In the genomic region with DNA sequence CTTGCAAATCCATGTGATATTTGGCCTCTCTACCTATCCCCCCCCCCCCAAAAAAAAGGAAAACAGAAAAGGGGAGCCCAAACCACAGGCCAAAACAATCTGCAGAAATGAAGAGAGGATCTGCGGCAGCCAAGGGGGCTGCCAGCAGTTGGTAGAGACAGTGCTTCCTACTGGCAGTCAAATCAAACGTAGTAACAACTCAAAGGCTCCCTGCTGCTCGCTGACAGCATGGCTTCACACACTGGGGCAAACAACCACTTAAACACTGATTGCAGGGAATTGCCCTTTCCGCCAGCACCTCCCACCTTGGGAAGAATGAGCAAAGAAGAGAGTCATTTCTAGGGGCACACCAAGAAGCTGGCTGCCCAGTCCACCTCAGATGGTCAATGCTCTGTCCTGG, we compare ENCODE assay signal across 26 mouse cellular contexts.
DNase-seq lines count a peak whose midpoint lies in the region; ATAC-seq and TF ChIP-seq lines count a peak whose summit lies in the region.
"Had no signal": no experiment of that assay in that cellular context is flagged by ENCODE, and none has a peak within 500 bp of the region (broad histone marks: within the 10 kb centered on the region; RNA-seq: fewer than 3 reads in every experiment).

No protein-coding gene starts in this region.

- TF ChIP-seq EP300 in heart, postnatal 0 days (IDR thresholded peaks at IDR 0.05; ENCODE audit: low read depth), result no peak

- peaks cover 3% of the 10 kb centered on the region; the same call in 1 of the 2 replicates for H3K27me3 ChIP-seq in forebrain, embryonic 12.5 days
- H3K27me3 ChIP-seq in forebrain, embryonic 16.5 days (replicated peaks; ENCODE audit: control insufficient read depth, insufficient read depth, low read length), result no peaks in the 10 kb centered on the region; the same call in 1 of the 2 replicates
- H3K27me3 ChIP-seq in heart, embryonic 10.5 days (ENCODE audit: insufficient read depth, poor library complexity, severe bottlenecking), result no peaks in the 10 kb centered on the region
- no peaks in the 10 kb centered on the region for H3K27me3 ChIP-seq in heart, postnatal 0 days (ENCODE audit: control insufficient read depth, insufficient read depth, low read length)
- H3K27me3 ChIP-seq: CH12.LX; heart, embryonic 15.5 days; hindbrain, embryonic 12.5 days; hindbrain, embryonic 15.5 days had no signal

- H3K4me1 ChIP-seq in forebrain, embryonic 12.5 days, result peaks cover 19% of the 10 kb centered on the region
- H3K4me1 ChIP-seq in forebrain, embryonic 16.5 days (replicated peaks; ENCODE audit: control insufficient read depth, insufficient read depth, low read length), result peaks cover 14% of the 10 kb centered on the region
- H3K4me1 ChIP-seq in heart, embryonic 10.5 days, result peaks cover 8% of the 10 kb centered on the region
- peaks cover 9% of the 10 kb centered on the region for H3K4me1 ChIP-seq in heart, postnatal 0 days (ENCODE audit: control insufficient read depth, insufficient read depth)
- H3K4me1 ChIP-seq: embryonic facial prominence, embryonic 13.5 days had no signal

- 15% methylated on average over 4 of the region's 4 CpGs for WGBS in forebrain, embryonic 12.5 days
- 18% methylated on average over 4 of the region's 4 CpGs for WGBS in forebrain, embryonic 16.5 days
- WGBS in heart, embryonic 10.5 days, result 20% methylated on average over 4 of the region's 4 CpGs
- 27% methylated on average over 4 of the region's 4 CpGs for WGBS in heart, postnatal 0 days

- TF ChIP-seq CTCF in heart, postnatal 0 days (IDR thresholded peaks at IDR 0.05; ENCODE audit: low read depth), result no peak

- no peak overlapping the region for H3K27ac ChIP-seq in forebrain, embryonic 12.5 days
- no peak overlapping the region for H3K27ac ChIP-seq in forebrain, embryonic 16.5 days (ENCODE audit: low read length)
- no peak overlapping the region for H3K27ac ChIP-seq in heart, embryonic 10.5 days
- H3K27ac ChIP-seq in heart, postnatal 0 days (ENCODE audit: low read depth), result no peak overlapping the region
- H3K27ac ChIP-seq: embryonic facial prominence, embryonic 10.5 days; embryonic facial prominence, embryonic 13.5 days; heart, embryonic 15.5 days; hindbrain, embryonic 12.5 days; hindbrain, embryonic 15.5 days had no signal

- H3K9ac ChIP-seq in forebrain, embryonic 12.5 days, result no peak overlapping the region
- H3K9ac ChIP-seq in forebrain, embryonic 16.5 days (replicated peaks; ENCODE audit: low read depth, low read length), result no peak overlapping the region
- no peak overlapping the region for H3K9ac ChIP-seq in heart, postnatal 0 days (replicated peaks; ENCODE audit: low read depth, low read length)
- H3K9ac ChIP-seq: embryonic facial prominence, embryonic 13.5 days; heart, embryonic 15.5 days; hindbrain, embryonic 12.5 days; hindbrain, embryonic 15.5 days had no signal

- ATAC-seq in forebrain, embryonic 12.5 days (ENCODE audit: low FRiP score), result peak; percentile 39; the same call in 1 of the 2 replicates
- ATAC-seq in forebrain, embryonic 16.5 days, result no peak
- ATAC-seq in heart, postnatal 0 days (ENCODE audit: insufficient read depth, low read depth), result no peak
- ATAC-seq: activated CD4-positive, CD25-positive, alpha-beta regulatory T cell, adult 4 months; intestine, postnatal 0 days had no signal

- peak; percentile 62 for DNase-seq in heart, adult 11 months
- DNase-seq in heart, embryonic 10.5 days (ENCODE audit: low spot score), result no peak
- DNase-seq in heart, postnatal 0 days (ENCODE audit: low spot score), result peak; percentile 27
- no peak for DNase-seq in heart, postnatal 4 days
- DNase-seq in right cerebral cortex, postnatal 14 days, result no peak
- DNase-seq: adrenal gland, adult 8-10 months; adrenal gland, postnatal 25 days; B cell, adult 2 months; cerebellum, adult 18-20 months; cerebellum, adult 9-11 months; cerebellum, postnatal 36 days; embryo, embryonic 11 days; gastrocnemius, postnatal 25 days; heart, postnatal 14 days; kidney, adult 2 months had no signal

- no peak overlapping the region; the same call in 1 of the 2 replicates for H3K4me2 ChIP-seq in forebrain, embryonic 12.5 days
- no peak overlapping the region for H3K4me2 ChIP-seq in forebrain, embryonic 16.5 days (ENCODE audit: low read length)
- no peak overlapping the region for H3K4me2 ChIP-seq in heart, postnatal 0 days (ENCODE audit: low read depth, low read length)
- H3K4me2 ChIP-seq: embryonic facial prominence, embryonic 13.5 days; heart, embryonic 15.5 days; hindbrain, embryonic 12.5 days; hindbrain, embryonic 15.5 days had no signal

- no peaks in the 10 kb centered on the region for H3K36me3 ChIP-seq in forebrain, embryonic 12.5 days (replicated peaks)
- no peaks in the 10 kb centered on the region for H3K36me3 ChIP-seq in forebrain, embryonic 16.5 days (ENCODE audit: control insufficient read depth, insufficient read depth)
- H3K36me3 ChIP-seq in heart, embryonic 10.5 days, result no peaks in the 10 kb centered on the region
- H3K36me3 ChIP-seq in heart, postnatal 0 days (replicated peaks; ENCODE audit: control insufficient read depth, insufficient read depth, low read length), result no peaks in the 10 kb centered on the region
- H3K36me3 ChIP-seq: embryonic facial prominence, embryonic 10.5 days; embryonic facial prominence, embryonic 13.5 days; heart, embryonic 15.5 days; hindbrain, embryonic 12.5 days; hindbrain, embryonic 15.5 days had no signal

- no peaks in the 10 kb centered on the region for H3K9me3 ChIP-seq in forebrain, embryonic 12.5 days
- no peaks in the 10 kb centered on the region for H3K9me3 ChIP-seq in forebrain, embryonic 16.5 days (ENCODE audit: control insufficient read depth, low read length)
- H3K9me3 ChIP-seq in heart, embryonic 10.5 days, result no peaks in the 10 kb centered on the region
- H3K9me3 ChIP-seq in heart, postnatal 0 days (replicated peaks; ENCODE audit: control insufficient read depth, low read length), result no peaks in the 10 kb centered on the region
- H3K9me3 ChIP-seq: embryonic facial prominence, embryonic 10.5 days; embryonic facial prominence, embryonic 13.5 days; heart, embryonic 15.5 days; hindbrain, embryonic 12.5 days; hindbrain, embryonic 15.5 days had no signal

- H3K4me3 ChIP-seq in forebrain, embryonic 12.5 days (replicated peaks), result no peak overlapping the region
- no peak overlapping the region for H3K4me3 ChIP-seq in forebrain, embryonic 16.5 days (replicated peaks; ENCODE audit: low read length)
- H3K4me3 ChIP-seq in heart, embryonic 10.5 days, result no peak overlapping the region
- H3K4me3 ChIP-seq in heart, postnatal 0 days (ENCODE audit: low read depth, low read length), result no peak overlapping the region
- H3K4me3 ChIP-seq: embryonic facial prominence, embryonic 10.5 days; embryonic facial prominence, embryonic 13.5 days; erythroblast, embryonic 14.5 days; heart, embryonic 15.5 days; hindbrain, embryonic 12.5 days; hindbrain, embryonic 15.5 days had no signal

Comparison
In these comparisons a context has a peak if more than half of its experiments do, and no peak if none do; other contexts are left out.
1. DNase-seq: peak in heart, adult 11 months (single experiment) and heart, postnatal 0 days (single experiment); none in heart, embryonic 10.5 days (single experiment), heart, postnatal 4 days (single experiment) and right cerebral cortex, postnatal 14 days (single experiment).